Mouse (Mus musculus): ENCODE measurements around the gene Klk1b26. TPM values are rescaled to one million over a fixed set of nuclear protein-coding genes. Genes with fewer than 3 reads are reported as not detected.
"Not testable (repeated sequence)": the region's sequence is repeated elsewhere in the genome, so short reads cannot be mapped to it uniquely, and the experiment has no call there.

The Klk1b26 gene
- not detected for total RNA-seq (2021)
- long read RNA-seq = 0 reads

GRCm38 (mm10) chr7:44011868-44012267 lies at the start of gene Klk1b26:
Gene Klk1b26, plus strand, starts transcription at chr7:44012168.
- not testable (repeated sequence) for DNase-seq (ENCODE audit: low spot score in 2 of 2)

DNA sequence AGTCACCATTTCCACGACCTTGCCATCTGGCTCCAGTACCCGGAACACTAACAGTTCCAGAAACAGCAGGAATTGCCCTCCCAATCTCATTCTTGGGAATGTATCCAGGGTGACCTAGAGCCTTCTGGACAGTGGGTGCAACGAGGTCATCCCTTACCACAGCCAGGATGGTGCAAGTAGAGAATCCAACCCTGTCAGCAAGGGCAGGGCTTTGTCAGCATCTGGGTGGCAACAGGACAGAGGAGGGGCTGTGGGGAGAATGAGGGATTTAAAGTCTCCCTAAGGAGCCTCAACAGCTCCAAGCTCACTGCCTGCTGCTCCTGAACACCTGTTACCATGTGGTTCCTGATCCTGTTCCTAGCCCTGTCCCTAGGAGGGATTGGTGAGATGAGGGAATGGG lies 45.5 kb upstream of the Klk1b26 start, which contains the start of gene Klk1b1:
Gene Klk1b1, plus strand, starts transcription at position 301 of the 400 bp plus-strand sequence.
- DNase-seq (ENCODE audit: low spot score in 2 of 2) = no peak

GRCm38 (mm10) chr7:43967058-43967457 lies 44.9 kb upstream of the Klk1b26 start:
- DNase-seq (ENCODE audit: low spot score in 2 of 2) = no peak

DNA sequence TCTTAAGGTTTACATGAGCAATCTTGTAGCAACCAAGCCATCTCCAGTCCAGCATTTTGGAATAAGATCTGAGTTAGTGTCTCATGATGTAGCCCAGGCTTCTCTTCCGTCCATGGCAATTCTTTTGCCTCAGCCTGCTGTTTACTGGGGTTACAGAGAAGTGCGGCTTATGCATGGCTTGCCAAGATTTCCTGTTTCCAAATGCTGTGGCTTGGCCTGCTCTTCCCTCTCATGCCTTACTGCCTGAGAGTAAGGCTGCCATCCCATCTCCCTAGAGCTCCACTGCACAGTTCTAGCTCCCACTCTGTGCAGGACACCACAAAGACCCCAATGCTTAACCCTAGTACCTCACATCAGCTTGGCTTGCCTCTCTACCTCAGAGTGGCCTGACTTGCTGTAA lies 44.4 kb upstream of the Klk1b26 start:
- DNase-seq (ENCODE audit: low spot score in 2 of 2) = no peak

DNA sequence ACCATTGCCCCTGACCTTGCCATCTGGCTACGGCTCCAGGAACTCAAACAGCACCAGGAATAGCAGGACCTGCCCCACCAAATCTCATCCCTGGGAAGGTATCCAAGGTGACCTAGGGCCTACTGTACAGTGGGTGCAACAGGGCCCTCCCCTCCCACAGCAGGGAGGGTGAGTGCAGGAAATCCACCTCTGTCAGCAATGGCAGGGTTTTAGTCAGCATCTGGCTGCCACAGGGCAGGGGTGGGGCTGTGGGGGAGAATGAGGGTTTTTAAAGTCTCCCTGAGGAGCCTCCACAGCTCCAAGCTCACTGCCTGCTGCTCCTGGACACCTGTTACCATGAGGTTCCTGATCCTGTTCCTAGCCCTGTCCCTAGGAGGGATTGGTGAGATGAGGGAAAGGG lies 36.2 kb upstream of the Klk1b26 start, which contains the start of gene Klk1b9:
Gene Klk1b9, plus strand, starts transcription at position 301 of the 400 bp plus-strand sequence.
- DNase-seq (ENCODE audit: low spot score in 2 of 2) = not testable (repeated sequence)

- DNase-seq (ENCODE audit: low spot score in 2 of 2) = no peak
Observed at GRCm38 (mm10) chr7:43985657-43986056, 26.3 kb upstream of the Klk1b26 start.

DNA sequence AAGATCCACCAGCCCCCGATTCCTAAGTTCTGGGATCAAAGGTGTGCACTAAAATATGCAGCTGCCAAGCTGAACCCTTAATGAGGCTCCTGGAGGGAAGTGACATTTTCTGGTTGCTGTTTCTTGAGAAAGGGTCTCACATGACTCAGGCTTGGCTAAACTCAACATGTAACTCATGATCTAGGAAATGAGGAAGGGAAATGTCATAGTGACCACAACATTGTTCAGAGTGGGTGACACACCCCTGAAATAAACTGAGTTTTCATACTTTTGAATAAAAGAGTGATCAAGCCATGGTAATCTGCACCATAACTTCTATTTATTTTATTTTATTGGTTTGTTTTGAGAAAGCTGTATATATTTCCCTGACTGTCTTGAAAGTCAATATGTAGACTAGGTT lies 17.1 kb upstream of the Klk1b26 start:
- DNase-seq (ENCODE audit: low spot score in 2 of 2) = not testable (repeated sequence)

- DNase-seq (ENCODE audit: low spot score in 2 of 2) = not testable (repeated sequence)
Observed at GRCm38 (mm10) chr7:43995577-43995976, 16.4 kb upstream of the Klk1b26 start, which contains the start of gene Klk1b11. Gene Klk1b11, plus strand, starts transcription at chr7:43995877.

- no peak for DNase-seq (ENCODE audit: low spot score in 2 of 2)
Observed at GRCm38 (mm10) chr7:44004847-44005246, 7.1 kb upstream of the Klk1b26 start.

DNA sequence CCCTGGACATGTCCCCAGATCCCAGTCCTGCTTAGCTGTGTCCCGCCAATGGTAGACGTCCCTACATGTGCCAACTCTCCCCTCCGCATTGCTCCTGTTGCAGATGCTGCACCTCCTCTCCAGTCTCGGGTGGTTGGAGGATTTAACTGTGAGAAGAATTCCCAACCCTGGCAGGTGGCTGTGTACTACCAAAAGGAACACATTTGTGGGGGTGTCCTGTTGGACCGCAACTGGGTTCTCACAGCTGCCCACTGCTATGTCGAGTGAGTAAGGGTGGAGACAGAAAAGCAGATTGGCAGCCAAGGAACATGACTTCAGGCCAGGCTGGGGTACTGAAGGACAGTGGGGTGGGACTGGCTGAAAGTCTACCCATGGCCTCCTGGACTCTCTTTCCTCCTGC lies 2.7 kb downstream of the Klk1b26 start:
- not testable (repeated sequence) for DNase-seq (ENCODE audit: low spot score in 2 of 2)

- no peak for DNase-seq (ENCODE audit: low spot score in 2 of 2)
Observed at GRCm38 (mm10) chr7:44015071-44015470, 3.1 kb downstream of the Klk1b26 start.

- DNase-seq (ENCODE audit: low spot score in 2 of 2) = not testable (repeated sequence)
Observed at GRCm38 (mm10) chr7:44051990-44052389, 40.0 kb downstream of the Klk1b26 start, which contains the start of gene Klk1b27. Gene Klk1b27, plus strand, starts transcription at chr7:44052290.

Other genes with a start within 250 kb of the Klk1b26 start
- not detected for gene Klk12, start 243.3 kb upstream of the Klk1b26 start, total RNA-seq (2021)
- gene Klk11, start 237.6 kb upstream of the Klk1b26 start, total RNA-seq (2021) = not detected
- under 1 TPM; 0.31 to 0.43 TPM for gene Klk10, start 231.1 kb upstream of the Klk1b26 start, total RNA-seq (2021)
- gene Klk9, start 220.3 kb upstream of the Klk1b26 start, total RNA-seq (2021) = not detected
- gene Klk8, start 214.6 kb upstream of the Klk1b26 start, total RNA-seq (2021) = 10 to 100 TPM; 23.5 to 25.0 TPM
- under 1 TPM; 0.29 to 0.62 TPM for gene Klk7, start 200.9 kb upstream of the Klk1b26 start, total RNA-seq (2021)
- not detected for gene Klk6, start 187.7 kb upstream of the Klk1b26 start, total RNA-seq (2021)
- gene Klk5, start 170.2 kb upstream of the Klk1b26 start, total RNA-seq (2021) = not detected
- gene Klk4, start 131.0 kb upstream of the Klk1b26 start, total RNA-seq (2021) = not detected
- gene Klk15, start 78.4 kb upstream of the Klk1b26 start, total RNA-seq (2021) = not detected
- gene Klk1b8, start 61.5 kb upstream of the Klk1b26 start, total RNA-seq (2021) = not detected
- gene Klk1b1, start 45.4 kb upstream of the Klk1b26 start, total RNA-seq (2021) = not detected
- gene Klk1b9, start 36.1 kb upstream of the Klk1b26 start, total RNA-seq (2021) = not detected
- gene Klk1b11, start 16.3 kb upstream of the Klk1b26 start, total RNA-seq (2021) = not detected
- gene Klk1b27, start 40.1 kb downstream of the Klk1b26 start, total RNA-seq (2021) = not detected
- gene Klk1b21, start 90.2 kb downstream of the Klk1b26 start, total RNA-seq (2021) = not detected
- gene Klk1b22, start 100.5 kb downstream of the Klk1b26 start, total RNA-seq (2021) = not detected
- gene Klk1b16, start 124.6 kb downstream of the Klk1b26 start, total RNA-seq (2021) = not detected
- not detected for gene Klk1b24, start 176.1 kb downstream of the Klk1b26 start, total RNA-seq (2021)
- gene Klk1b3, start 186.0 kb downstream of the Klk1b26 start, total RNA-seq (2021) = not detected
- not detected for gene Klk1b4, start 195.3 kb downstream of the Klk1b26 start, total RNA-seq (2021)
- not detected for gene Klk1b5, start 203.8 kb downstream of the Klk1b26 start, total RNA-seq (2021)
- not detected for gene Klk1, start 213.2 kb downstream of the Klk1b26 start, total RNA-seq (2021)
- gene Gm36864, start 224.0 kb downstream of the Klk1b26 start, total RNA-seq (2021) = not detected
- gene 1700028J19Rik, start 234.5 kb downstream of the Klk1b26 start, total RNA-seq (2021) = 1 to 10 TPM; 1.3 to 2.1 TPM
- 100 to 1,000 TPM; 117 to 139 TPM for gene 2410002F23Rik, start 234.6 kb downstream of the Klk1b26 start, total RNA-seq (2021)
- not detected for gene Acp4, start 245.2 kb downstream of the Klk1b26 start, total RNA-seq (2021)
- not detected for gene Gm15517, start 249.3 kb downstream of the Klk1b26 start, total RNA-seq (2021)

Data from layer of hippocampus, postnatal 10 days (tissue).